Mouse (Mus musculus): ENCODE results near the gene 4833420G17Rik. TPM values are rescaled to one million over a fixed set of nuclear protein-coding genes. Genes with fewer than 3 reads are reported as not detected.

Gene 4833420G17Rik
- polyA plus RNA-seq (2012; rRNA removed), result 3.2 and 8.6 TPM in 2 replicates

DNA sequence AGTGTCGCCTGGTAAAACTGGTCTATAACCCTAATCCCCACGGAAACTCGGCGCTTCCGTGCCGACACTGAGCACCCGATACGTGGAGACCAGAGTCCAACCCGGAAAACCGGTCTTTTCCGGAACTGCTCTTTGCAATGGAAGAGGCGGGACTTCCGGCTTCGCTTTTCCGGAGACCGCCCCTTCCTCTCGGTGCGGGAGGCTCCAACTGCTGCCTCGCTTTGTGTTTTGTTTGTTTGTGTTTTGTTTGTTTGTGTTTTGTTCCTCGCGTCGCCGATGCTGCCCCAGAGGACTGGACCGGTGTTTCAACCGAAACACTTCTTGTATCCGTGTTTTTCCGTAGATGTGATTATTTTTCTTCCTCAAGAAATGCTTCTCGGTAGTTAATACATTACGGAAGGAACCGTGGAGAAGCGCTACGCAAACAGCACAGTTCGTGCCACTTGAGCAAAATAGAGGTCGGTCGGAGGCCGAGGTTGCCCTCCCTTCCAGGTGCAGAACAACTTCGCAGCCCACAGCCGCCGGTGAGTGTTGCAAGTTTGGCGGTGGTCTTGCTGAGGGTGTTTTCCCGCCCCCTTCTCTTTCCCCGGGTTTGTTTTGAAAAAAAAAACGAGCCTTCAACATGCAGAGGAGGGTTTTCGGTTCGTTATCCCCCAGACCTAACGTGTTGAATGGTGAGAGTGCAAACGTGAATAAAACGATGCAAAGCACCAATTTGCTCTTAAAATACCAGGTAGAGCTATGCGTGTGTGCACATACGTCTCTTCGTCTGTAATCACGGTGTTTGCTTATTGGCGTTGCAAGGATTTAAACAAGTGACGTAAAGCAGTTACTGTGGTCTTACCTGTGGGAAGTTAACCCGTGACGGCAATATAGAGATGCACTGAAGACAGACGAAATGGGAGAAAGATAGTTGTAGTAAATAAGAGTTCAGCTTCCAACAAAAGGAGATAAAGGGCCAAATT, at the start of gene 4833420G17Rik:
Gene 4833420G17Rik (plus strand): TSS at position 173 of the 965 bp plus-strand sequence.
- H3K4me1 ChIP-seq (ENCODE audit: control insufficient read depth, insufficient read depth, insufficient read length, low read length), result no peaks in the 10 kb centered on the region; the same call in 1 of the 2 replicates
- H3K27ac ChIP-seq (ENCODE audit: insufficient read depth, low read depth, low read length), result peak within 1 kb of the TSS; percentile 60
- H3K4me3 ChIP-seq (ENCODE audit: low read depth, low read length), result peak within 1 kb of the TSS; percentile 85
- TF ChIP-seq POLR2A (IDR thresholded peaks at IDR 0.05; ENCODE audit: low read depth, low read length) (peak; percentile 93), CTCF (IDR thresholded peaks at IDR 0.05; ENCODE audit: extremely low read depth, insufficient read length, insufficient replicate concordance, low read depth, low read length) (no peak)
- peaks cover 17% of the 10 kb centered on the region for H3K36me3 ChIP-seq (ENCODE audit: control insufficient read depth, insufficient read depth, low read length)
- H3K27me3 ChIP-seq (ENCODE audit: control insufficient read depth, insufficient read depth, low read length), result no peaks in the 10 kb centered on the region
- 2% methylated on average over 57 of the region's 57 CpGs for WGBS

DNA sequence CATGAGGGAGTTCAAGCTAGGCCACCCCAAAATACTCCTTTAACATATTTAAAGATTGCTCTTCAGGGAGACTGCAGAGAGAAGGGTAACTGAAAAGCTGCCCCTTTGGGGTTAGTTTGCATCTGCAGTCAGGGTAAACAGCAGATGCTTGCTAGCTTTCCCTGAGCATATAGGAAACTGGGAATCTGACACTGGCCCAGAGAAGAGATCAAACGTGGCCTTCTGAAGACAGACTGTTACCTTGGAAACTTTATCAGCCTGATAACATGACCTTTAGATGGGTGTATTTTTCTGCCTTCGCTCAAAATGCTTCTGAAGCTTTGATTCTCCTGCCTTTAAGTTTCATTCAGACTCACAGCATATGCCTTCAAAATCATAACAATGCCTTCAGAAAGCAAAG, 49.5 kb upstream of the 4833420G17Rik start:
- no peak overlapping the region for H3K27ac ChIP-seq (ENCODE audit: insufficient read depth, low read depth, low read length)
- no peaks in the 10 kb centered on the region for H3K36me3 ChIP-seq (ENCODE audit: control insufficient read depth, insufficient read depth, low read length)
- WGBS, result 13% methylated on average over 2 of the region's 2 CpGs
- H3K4me1 ChIP-seq (ENCODE audit: control insufficient read depth, insufficient read depth, insufficient read length, low read length), result peaks cover 6% of the 10 kb centered on the region; the same call in 1 of the 2 replicates
- H3K4me3 ChIP-seq (ENCODE audit: low read depth, low read length), result no peak overlapping the region
- no peaks in the 10 kb centered on the region for H3K27me3 ChIP-seq (ENCODE audit: control insufficient read depth, insufficient read depth, low read length)
- TF ChIP-seq POLR2A (IDR thresholded peaks at IDR 0.05; ENCODE audit: low read depth, low read length), result no peak
- no peak for TF ChIP-seq CTCF (IDR thresholded peaks at IDR 0.05; ENCODE audit: extremely low read depth, insufficient read length, insufficient replicate concordance, low read depth, low read length)

DNA sequence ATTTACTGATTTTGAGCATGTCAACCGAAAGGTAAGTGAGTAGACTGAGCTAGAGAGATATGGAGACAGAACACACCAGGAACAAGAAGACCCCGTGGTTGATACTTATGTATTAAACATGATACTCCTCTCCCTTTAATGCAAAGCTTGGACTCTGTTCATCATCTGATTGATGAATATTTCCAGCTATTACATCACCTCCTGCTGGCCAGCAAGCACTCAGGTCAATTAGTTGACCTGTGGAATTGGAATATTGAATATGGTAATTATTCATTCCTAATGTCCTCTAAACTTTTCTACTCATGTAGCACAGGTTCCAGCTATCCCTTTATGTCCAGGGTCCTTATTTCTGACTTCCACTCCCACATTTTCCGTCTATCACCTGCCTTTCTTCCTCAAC, 44.1 kb upstream of the 4833420G17Rik start:
- no peak for TF ChIP-seq POLR2A (IDR thresholded peaks at IDR 0.05; ENCODE audit: low read depth, low read length)
- TF ChIP-seq CTCF (IDR thresholded peaks at IDR 0.05; ENCODE audit: extremely low read depth, insufficient read length, insufficient replicate concordance, low read depth, low read length), result no peak
- H3K4me1 ChIP-seq (ENCODE audit: control insufficient read depth, insufficient read depth, insufficient read length, low read length), result peaks cover 2% of the 10 kb centered on the region; the same call in 1 of the 2 replicates

DNA sequence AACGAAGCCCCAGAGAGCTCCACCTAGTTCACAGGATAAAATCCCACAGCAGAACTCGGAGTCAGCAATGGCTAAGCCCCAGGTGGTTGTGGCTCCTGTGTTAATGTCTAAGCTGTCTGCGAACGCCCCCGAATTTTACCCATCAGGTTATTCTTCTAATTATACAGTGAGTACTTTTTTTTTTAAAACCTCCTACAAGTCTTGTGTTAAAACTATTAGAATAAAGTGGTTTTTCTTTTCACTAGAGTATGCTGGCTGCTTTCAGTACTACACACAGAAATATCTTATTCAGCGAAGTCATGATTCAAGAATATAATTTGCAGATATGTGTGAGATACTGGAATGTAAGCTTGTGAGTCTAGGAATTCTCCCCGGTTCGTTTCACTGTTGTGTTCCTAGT, 32.4 kb upstream of the 4833420G17Rik start:
- Histone ChIP-seq H3K27ac (ENCODE audit: insufficient read depth, low read depth, low read length) (no peak overlapping the region), H3K36me3 (ENCODE audit: control insufficient read depth, insufficient read depth, low read length) (peaks cover 5% of the 10 kb centered on the region; the same call in 1 of the 2 replicates), H3K27me3 (ENCODE audit: control insufficient read depth, insufficient read depth, low read length) (no peaks in the 10 kb centered on the region), H3K4me1 (ENCODE audit: control insufficient read depth, insufficient read depth, insufficient read length, low read length) (peaks cover 2% of the 10 kb centered on the region; the same call in 1 of the 2 replicates), H3K4me3 (ENCODE audit: low read depth, low read length) (peak overlapping the region; percentile 14; the same call in 1 of the 2 replicates)
- WGBS, result 8% methylated on average over 8 of the region's 8 CpGs
- TF ChIP-seq CTCF (IDR thresholded peaks at IDR 0.05; ENCODE audit: extremely low read depth, insufficient read length, insufficient replicate concordance, low read depth, low read length), result no peak
- TF ChIP-seq POLR2A (IDR thresholded peaks at IDR 0.05; ENCODE audit: low read depth, low read length), result no peak

More for the DNA sequence above, 44.1 kb upstream of the 4833420G17Rik start:
- Histone ChIP-seq H3K4me3 (ENCODE audit: low read depth, low read length) (no peak overlapping the region), H3K36me3 (ENCODE audit: control insufficient read depth, insufficient read depth, low read length) (no peaks in the 10 kb centered on the region), H3K27me3 (ENCODE audit: control insufficient read depth, insufficient read depth, low read length) (no peaks in the 10 kb centered on the region), H3K27ac (ENCODE audit: insufficient read depth, low read depth, low read length) (no peak overlapping the region)
- WGBS, result 83% methylated on average over 3 of the region's 3 CpGs

DNA sequence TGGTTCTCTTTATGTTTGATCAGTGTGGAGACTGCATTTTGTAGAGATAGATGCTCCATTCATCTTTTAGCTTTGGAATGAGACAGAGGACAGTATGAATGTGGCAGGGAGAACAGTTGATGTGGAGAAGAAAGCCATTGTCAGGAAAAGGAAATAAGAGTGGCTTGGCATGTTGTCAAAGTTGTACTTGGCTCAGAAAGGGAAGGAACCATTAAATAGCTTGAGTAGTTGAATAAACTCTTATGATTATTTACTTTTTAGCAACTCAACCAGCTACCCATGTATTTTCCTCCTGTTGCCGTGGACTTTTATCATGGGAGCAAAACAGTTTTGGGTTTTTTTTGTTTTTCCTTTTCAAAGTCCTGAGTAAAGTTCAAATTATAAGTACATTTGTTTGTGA, 30.5 kb upstream of the 4833420G17Rik start:
- Histone ChIP-seq H3K27ac (ENCODE audit: insufficient read depth, low read depth, low read length) (no peak overlapping the region), H3K4me1 (ENCODE audit: control insufficient read depth, insufficient read depth, insufficient read length, low read length) (peaks cover 2% of the 10 kb centered on the region; the same call in 1 of the 2 replicates), H3K27me3 (ENCODE audit: control insufficient read depth, insufficient read depth, low read length) (no peaks in the 10 kb centered on the region), H3K4me3 (ENCODE audit: low read depth, low read length) (no peak overlapping the region), H3K36me3 (ENCODE audit: control insufficient read depth, insufficient read depth, low read length) (peaks cover 8% of the 10 kb centered on the region; the same call in 1 of the 2 replicates)
- WGBS, result 6% methylated on average over 1 of the region's 1 CpGs
- no peak for TF ChIP-seq CTCF (IDR thresholded peaks at IDR 0.05; ENCODE audit: extremely low read depth, insufficient read length, insufficient replicate concordance, low read depth, low read length)
- no peak for TF ChIP-seq POLR2A (IDR thresholded peaks at IDR 0.05; ENCODE audit: low read depth, low read length)

DNA sequence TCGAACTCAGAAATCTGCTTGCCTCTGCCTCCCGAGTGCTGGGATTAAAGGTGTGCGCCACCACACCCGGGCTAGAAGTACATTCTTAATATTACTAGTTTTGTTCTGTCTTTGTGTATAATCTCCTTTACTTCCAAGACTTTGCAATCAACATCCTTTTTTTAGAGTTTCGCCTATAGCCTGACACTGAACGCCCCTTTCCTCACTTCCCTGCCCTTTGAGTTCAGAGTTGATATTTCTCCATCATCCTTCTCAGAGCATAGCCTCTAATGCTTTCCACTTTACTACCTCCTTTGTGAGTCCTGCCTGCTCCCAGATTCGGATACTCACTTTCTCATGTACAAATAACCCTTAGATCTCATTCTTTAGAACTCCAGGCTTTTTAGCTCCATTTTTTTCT, 28.2 kb upstream of the 4833420G17Rik start:
- Histone ChIP-seq H3K36me3 (ENCODE audit: control insufficient read depth, insufficient read depth, low read length) (peaks cover 20% of the 10 kb centered on the region), H3K27me3 (ENCODE audit: control insufficient read depth, insufficient read depth, low read length) (no peaks in the 10 kb centered on the region), H3K27ac (ENCODE audit: insufficient read depth, low read depth, low read length) (no peak overlapping the region), H3K4me1 (ENCODE audit: control insufficient read depth, insufficient read depth, insufficient read length, low read length) (peaks cover 2% of the 10 kb centered on the region; the same call in 1 of the 2 replicates), H3K4me3 (ENCODE audit: low read depth, low read length) (no peak overlapping the region)
- TF ChIP-seq CTCF (IDR thresholded peaks at IDR 0.05; ENCODE audit: extremely low read depth, insufficient read length, insufficient replicate concordance, low read depth, low read length) (no peak), POLR2A (IDR thresholded peaks at IDR 0.05; ENCODE audit: low read depth, low read length) (no peak)
- 81% methylated on average over 7 of the region's 7 CpGs for WGBS

DNA sequence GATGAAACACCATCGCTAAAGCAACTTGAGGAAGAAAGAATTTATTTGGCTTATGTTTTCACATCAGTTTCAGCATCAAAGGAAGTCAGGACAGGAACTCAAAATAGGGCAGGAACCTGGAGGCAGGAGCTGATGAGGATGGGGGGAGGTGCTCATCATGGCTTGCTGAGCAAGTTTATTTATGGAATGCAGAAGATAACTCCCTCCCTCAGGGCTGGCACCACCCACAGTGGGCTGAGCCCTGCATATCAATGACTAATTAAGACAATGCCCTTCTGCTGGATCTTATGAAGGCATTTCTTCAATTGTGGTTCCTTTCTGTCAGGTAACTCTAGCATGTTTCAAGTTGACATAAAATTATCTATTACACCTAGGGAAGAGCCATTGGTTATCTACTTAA, 20.3 kb upstream of the 4833420G17Rik start:
- TF ChIP-seq POLR2A (IDR thresholded peaks at IDR 0.05; ENCODE audit: low read depth, low read length) (no peak), CTCF (IDR thresholded peaks at IDR 0.05; ENCODE audit: extremely low read depth, insufficient read length, insufficient replicate concordance, low read depth, low read length) (no peak)
- Histone ChIP-seq H3K4me1 (ENCODE audit: control insufficient read depth, insufficient read depth, insufficient read length, low read length) (no peaks in the 10 kb centered on the region), H3K27me3 (ENCODE audit: control insufficient read depth, insufficient read depth, low read length) (no peaks in the 10 kb centered on the region), H3K27ac (ENCODE audit: insufficient read depth, low read depth, low read length) (no peak overlapping the region), H3K36me3 (ENCODE audit: control insufficient read depth, insufficient read depth, low read length) (peaks cover 40% of the 10 kb centered on the region), H3K4me3 (ENCODE audit: low read depth, low read length) (no peak overlapping the region)
- WGBS, result 86% methylated on average over 1 of the region's 1 CpGs

Data from small intestine, adult 2 months (tissue).